Mouse (Mus musculus) liver (tissue): ENCODE measurements around the gene Trpm6.

ENCODE experiments used
- DNase-seq: peaks from one replicate; pipeline ENCODE4 v3.0.0-alpha.2; 2020; ENCODE audit warnings: mixed read lengths

Trpm6 gene

GRCm38 (mm10) chr19:18749598-18750339 lies at the start of gene Trpm6:
Gene Trpm6, plus strand, starts transcription at chr19:18749983.
- peak; percentile 11 for DNase-seq

- DNase-seq: no peak
Measured at GRCm38 (mm10) chr19:18708101-18708500, 41.7 kb upstream of the Trpm6 start.

- no peak for DNase-seq
Measured at GRCm38 (mm10) chr19:18710903-18711302, 38.9 kb upstream of the Trpm6 start.

- DNase-seq: no peak
Measured at GRCm38 (mm10) chr19:18711589-18711988, 38.2 kb upstream of the Trpm6 start.

GRCm38 (mm10) chr19:18712153-18712865 lies 37.5 kb upstream of the Trpm6 start:
- peak; percentile 37 for DNase-seq

- peak; percentile 99 for DNase-seq
Measured at GRCm38 (mm10) chr19:18712866-18713300, 36.9 kb upstream of the Trpm6 start, which contains the start of gene D030056L22Rik. Gene D030056L22Rik, plus strand, starts transcription at chr19:18713193.

- DNase-seq: peak; percentile 63
Measured at GRCm38 (mm10) chr19:18713357-18713756, 36.4 kb upstream of the Trpm6 start.

- DNase-seq: peak; percentile 73
Measured at GRCm38 (mm10) chr19:18716374-18716773, 33.4 kb upstream of the Trpm6 start.

GRCm38 (mm10) chr19:18720337-18720736 lies 29.4 kb upstream of the Trpm6 start:
- no peak for DNase-seq

- DNase-seq: no peak
Measured at GRCm38 (mm10) chr19:18725186-18725585, 24.6 kb upstream of the Trpm6 start.

- DNase-seq: no peak
Measured at GRCm38 (mm10) chr19:18730255-18730654, 19.5 kb upstream of the Trpm6 start.

GRCm38 (mm10) chr19:18731077-18731476 lies 18.7 kb upstream of the Trpm6 start:
- DNase-seq: no peak

GRCm38 (mm10) chr19:18735901-18736300 lies 13.9 kb upstream of the Trpm6 start:
- DNase-seq: no peak

GRCm38 (mm10) chr19:18739146-18739545 lies 10.6 kb upstream of the Trpm6 start:
- DNase-seq: no peak

- DNase-seq: no peak
Measured at GRCm38 (mm10) chr19:18743946-18744345, 5.8 kb upstream of the Trpm6 start.

GRCm38 (mm10) chr19:18746576-18747340 lies 3.0 kb upstream of the Trpm6 start:
- no peak for DNase-seq

GRCm38 (mm10) chr19:18747379-18747778 lies 2.4 kb upstream of the Trpm6 start:
- no peak for DNase-seq

GRCm38 (mm10) chr19:18757191-18757590 lies 7.4 kb downstream of the Trpm6 start:
- DNase-seq: no peak

GRCm38 (mm10) chr19:18757706-18758105 lies 7.9 kb downstream of the Trpm6 start:
- no peak for DNase-seq

- DNase-seq: peak; percentile 13
Measured at GRCm38 (mm10) chr19:18758269-18758668, 8.5 kb downstream of the Trpm6 start.

- DNase-seq: no peak
Measured at GRCm38 (mm10) chr19:18758916-18759315, 9.1 kb downstream of the Trpm6 start.

- DNase-seq: no peak
Measured at GRCm38 (mm10) chr19:18766399-18766798, 16.6 kb downstream of the Trpm6 start.

- DNase-seq: no peak
Measured at GRCm38 (mm10) chr19:18771048-18771447, 21.3 kb downstream of the Trpm6 start.
